Comparison of ENCODE assay signal across 8 mouse cellular contexts in genomic region chr6:87887594-87888233, GRCm38 (mm10). TPM values are rescaled to one million over a fixed set of nuclear protein-coding genes. Genes with fewer than 3 reads are reported as not detected.
DNase-seq lines count a peak whose midpoint lies in the region; ATAC-seq and TF ChIP-seq lines count a peak whose summit lies in the region.

Gene Copg1 (plus strand): TSS chr6:87887814.

- no peak for TF ChIP-seq CTCF in Patski (IDR thresholded peaks at IDR 0.05)

- no peaks in the 10 kb centered on the region for H3K9me3 ChIP-seq in hindbrain, embryonic 13.5 days

- peak within 1 kb of the TSS; percentile 80 for H3K4me2 ChIP-seq in hindbrain, embryonic 13.5 days

- peak within 1 kb of the TSS; percentile 87 for H3K27ac ChIP-seq in hindbrain, embryonic 13.5 days

- peak; percentile 98 for DNase-seq in Patski (ENCODE audit: low read depth, low spot score)
- DNase-seq in cerebellum, postnatal 14 days = peak; percentile 100
- peak; percentile 99 for DNase-seq in frontal cortex, postnatal 14 days (ENCODE audit: low spot score in 2 of 2)
- peak; percentile 99 for DNase-seq in layer of hippocampus, postnatal 25 days (ENCODE audit: extremely low spot score in 1 of 2, low spot score in 1 of 2)
- DNase-seq in lung, postnatal 25 days (ENCODE audit: low spot score) = peak; percentile 100
- peak; percentile 100 for DNase-seq in retina, embryonic 14.5 days (ENCODE audit: low spot score)
- DNase-seq in thymus, postnatal 4 days = peak; percentile 100

- in situ Hi-C loops in Patski (cut with MboI; ENCODE audit: low pct_unique_long_range_greater_than_20kb) = loop anchor here (5.0 kb wide), 1 partner anchor 35 kb away; the partner anchor contains the start of gene Cnbp

- peak within 1 kb of the TSS; percentile 85 for H3K4me3 ChIP-seq in hindbrain, embryonic 13.5 days

- CTCF ChIA-PET in Patski (lab: Charles Lee) = interaction anchor here (0.6 to 2.0 kb wide), 8 partner anchors 9 to 135 kb away, joined by 3 to 7 read pairs (median 4); no protein-coding TSS in a partner anchor

- H3K4me1 ChIP-seq in hindbrain, embryonic 13.5 days (replicated peaks) = peaks cover 13% of the 10 kb centered on the region

- no peaks in the 10 kb centered on the region for H3K27me3 ChIP-seq in Patski
- no peaks in the 10 kb centered on the region for H3K27me3 ChIP-seq in hindbrain, embryonic 13.5 days

- POLR2A ChIA-PET in Patski (lab: Charles Lee) = interaction anchor here (0.8 to 1.3 kb wide), 4 partner anchors 9 to 38 kb away, joined by 3 read pairs; no protein-coding TSS in a partner anchor

- under 1% methylated on average over 31 of the region's 31 CpGs for WGBS in hindbrain, embryonic 13.5 days

- peak; percentile 79 for ATAC-seq in Patski
- peak; percentile 93 for ATAC-seq in hindbrain, embryonic 13.5 days (ENCODE audit: low FRiP score)

- H3K36me3 ChIP-seq in hindbrain, embryonic 13.5 days = peaks cover 35% of the 10 kb centered on the region

- peak within 1 kb of the TSS; percentile 93 for H3K9ac ChIP-seq in hindbrain, embryonic 13.5 days

RNA-seq across cellular contexts. Expression of gene Copg1, which starts in this region (rescaled TPM):
- polyA plus RNA-seq in Patski (2021) = 128 TPM
- polyA plus RNA-seq in hindbrain, embryonic 13.5 days (2015; fragmentation: Nextera tagmentation; extraction: Ambion mirVana) = 165 and 174 TPM in 2 replicates
- total RNA-seq in layer of hippocampus, postnatal 25 days (2021) = 100 to 1,000 TPM; 230 to 237 TPM

Comparison
In these comparisons a context has a peak if more than half of its experiments do, and no peak if none do; other contexts are left out.
1. Peak in every context shown above with its lines: DNase-seq, ATAC-seq, H3K4me3 ChIP-seq and H3K27ac ChIP-seq.